Mouse (Mus musculus) intestine, embryonic 16.5 days (tissue): ENCODE results near the gene Sipa1l3. TPM values are rescaled to one million over a fixed set of nuclear protein-coding genes. Genes with fewer than 3 reads are reported as not detected.

Source experiments
- ATAC-seq: fragments of 200-750 bp; cut with Nextera tagmentation; 2 replicates; pipeline ENCODE4 v1.8.0; 2017; ENCODE audit warnings: moderate TSS enrichment, moderate library complexity
- H3K27ac ChIP-seq: fragments of 300-500 bp; sonication (generic); 2 replicates; pipeline ENCODE4 v1.5.1; 2014; ENCODE audit warnings: mild to moderate bottlenecking, low read length
- H3K27me3 ChIP-seq: fragments of 300-500 bp; sonication (generic); replicated peaks from 2 replicates; pipeline ENCODE4 v1.6.1; 2014; ENCODE audit warnings: low read length, control low read depth, mixed read lengths; ENCODE audit not compliant: control insufficient read depth, insufficient read depth
- H3K36me3 ChIP-seq: fragments of 300-500 bp; sonication (generic); 2 replicates; pipeline ENCODE4 v1.6.1; 2014; ENCODE audit warnings: low read length, control low read depth; ENCODE audit not compliant: control insufficient read depth, insufficient read depth
- H3K4me1 ChIP-seq: fragments of 300-500 bp; sonication (generic); 2 replicates; pipeline ENCODE4 v1.6.1; 2014; ENCODE audit warnings: low read length, control low read depth, mixed read lengths; ENCODE audit not compliant: control insufficient read depth, insufficient read depth
- H3K4me2 ChIP-seq: fragments of 300-500 bp; sonication (generic); 2 replicates; pipeline ENCODE4 v1.6.1; 2014; ENCODE audit warnings: low read depth, low read length, control low read depth
- H3K4me3 ChIP-seq: fragments of 300-500 bp; sonication (generic); 2 replicates; pipeline ENCODE4 v1.5.1; 2014; ENCODE audit warnings: mild to moderate bottlenecking, low read length
- H3K9ac ChIP-seq: fragments of 300-500 bp; sonication (generic); 2 replicates; pipeline ENCODE4 v1.6.1; 2014; ENCODE audit warnings: low read depth, low read length
- H3K9me3 ChIP-seq: fragments of 300-500 bp; sonication (generic); 2 replicates; pipeline ENCODE4 v1.6.1; 2016; ENCODE audit warnings: low read length, control low read depth; ENCODE audit not compliant: control insufficient read depth
- WGBS: fragments of 180-500 bp; shearing (Covaris S2); extraction: QIAGEN DNeasy Blood & Tissue Kit; methylation state at CpG from one replicate; pipeline ENCODE4 v1.1.7; 2014; 5-methylcytosine and 5-hydroxymethylcytosine counted together
- polyA plus RNA-seq: library from polyadenylated mRNA; unstranded; fragments of >200 nt; fragmentation: Nextera tagmentation; extraction: Ambion mirVana; gene quantifications from 2 replicates; pipeline ENCODE4 v1.2.1, GENCODE M21; 2015

Sipa1l3 gene
- polyA plus RNA-seq, 1 experiment from 2014 or later = 24.1 TPM

DNA sequence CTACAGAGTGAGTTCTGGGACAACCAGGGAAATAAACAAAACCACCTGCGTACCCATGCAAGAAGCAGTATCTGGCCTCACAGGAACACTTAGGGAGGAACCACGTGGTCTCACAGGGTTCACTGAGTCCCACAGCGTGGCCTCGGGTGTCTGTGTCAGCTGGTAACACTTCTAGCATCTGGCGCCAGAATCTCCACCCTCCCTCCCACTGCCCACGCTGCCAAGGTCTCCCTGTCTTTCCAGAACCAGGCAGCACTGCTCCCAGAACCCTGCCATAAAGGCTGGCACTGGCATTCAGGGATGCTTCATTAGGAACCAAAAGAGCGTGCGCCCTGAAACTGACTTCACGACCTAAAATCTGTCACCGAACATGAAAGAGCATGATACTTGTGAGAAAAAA, 84.7 kb downstream of the Sipa1l3 start:
- 74% methylated on average over 10 of the region's 10 CpGs for WGBS
- Histone ChIP-seq H3K4me2 (no peak overlapping the region), H3K36me3 (peaks cover 5% of the 10 kb centered on the region; the same call in 1 of the 2 replicates), H3K4me3 (no peak overlapping the region), H3K9me3 (no peaks in the 10 kb centered on the region), H3K27me3 (no peaks in the 10 kb centered on the region), H3K27ac (no peak overlapping the region), H3K9ac (no peak overlapping the region), H3K4me1 (peaks cover 25% of the 10 kb centered on the region)
- no peak for ATAC-seq

DNA sequence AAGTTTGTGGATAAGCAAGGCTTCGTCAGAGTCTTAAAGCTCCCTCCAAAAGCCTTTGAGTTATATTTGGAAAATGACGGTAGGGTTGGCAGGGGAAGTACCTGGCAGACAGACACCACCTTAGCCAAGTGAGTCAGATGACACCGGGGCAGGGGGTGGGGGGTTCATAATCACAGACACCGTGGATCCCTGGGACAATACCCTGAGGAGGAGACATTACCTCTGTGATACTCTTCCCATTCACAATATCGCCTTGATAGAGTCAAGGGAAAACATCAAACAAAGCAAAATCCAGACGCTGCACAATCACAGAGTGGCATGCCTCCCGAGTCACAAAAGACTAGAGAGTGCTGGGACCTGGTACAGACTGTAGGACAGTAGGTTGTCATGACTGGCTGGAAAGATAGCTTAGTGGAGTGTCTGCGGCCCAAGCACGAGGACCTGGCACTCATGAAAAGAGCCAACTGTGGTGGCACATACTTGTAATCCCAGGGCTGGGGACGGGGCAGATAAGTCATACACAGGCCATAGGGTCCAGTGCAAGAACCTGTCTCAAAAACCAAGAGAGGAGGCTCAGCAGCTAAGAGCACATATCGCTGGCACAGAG, 85.4 kb downstream of the Sipa1l3 start:
- Histone ChIP-seq H3K9me3 (no peaks in the 10 kb centered on the region), H3K4me1 (peaks cover 20% of the 10 kb centered on the region), H3K4me3 (no peak overlapping the region), H3K4me2 (no peak overlapping the region), H3K36me3 (peaks cover 5% of the 10 kb centered on the region; the same call in 1 of the 2 replicates), H3K27me3 (no peaks in the 10 kb centered on the region), H3K9ac (no peak overlapping the region), H3K27ac (no peak overlapping the region)
- 81% methylated on average over 11 of the region's 11 CpGs for WGBS
- no peak for ATAC-seq

DNA sequence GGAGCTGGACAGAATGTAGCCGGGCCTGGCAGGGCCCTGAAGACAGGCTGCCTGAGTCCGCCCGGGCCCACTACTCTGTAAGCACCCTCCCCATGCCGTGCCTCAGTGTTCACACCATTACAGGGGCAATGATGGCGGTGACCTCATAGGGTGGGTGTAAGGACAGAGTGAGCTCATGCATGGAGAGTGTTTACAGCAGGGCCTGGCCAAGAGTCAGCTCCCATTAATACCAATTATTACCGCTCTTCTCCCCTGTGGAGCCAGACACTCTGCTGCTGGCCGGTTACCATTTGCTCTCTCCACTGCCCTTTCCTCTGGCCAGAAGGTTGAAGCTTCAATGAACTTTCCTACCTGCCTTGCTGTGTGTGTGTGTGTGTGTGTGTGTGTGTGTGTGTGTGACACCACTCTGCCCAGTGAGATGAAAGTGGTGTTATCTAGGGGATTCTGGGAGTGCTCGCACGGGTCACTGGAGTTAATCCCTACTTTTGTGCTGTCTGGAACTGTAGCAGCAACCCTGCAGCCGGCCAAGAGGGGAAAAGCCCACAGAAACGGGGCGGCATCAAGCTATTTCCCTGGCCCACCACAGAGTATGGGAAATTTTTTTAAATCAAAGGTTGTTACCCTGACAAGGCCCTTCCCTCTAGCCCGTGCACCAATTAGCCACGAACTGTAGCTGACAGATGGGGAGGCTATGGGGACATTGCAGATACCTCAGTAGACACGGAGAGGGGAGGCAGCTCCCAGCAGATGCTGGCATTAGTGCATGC, 86.1 kb downstream of the Sipa1l3 start:
- 52% methylated on average over 15 of the region's 15 CpGs for WGBS
- H3K4me3 ChIP-seq = no peak overlapping the region
- H3K27me3 ChIP-seq = no peaks in the 10 kb centered on the region
- peaks cover 5% of the 10 kb centered on the region; the same call in 1 of the 2 replicates for H3K36me3 ChIP-seq
- no peak overlapping the region; the same call in 1 of the 2 replicates for H3K9ac ChIP-seq
- ATAC-seq = 0 out of 2 replicates have a peak, but pooled peaks have one; percentile 33
- no peaks in the 10 kb centered on the region for H3K9me3 ChIP-seq
- no peak overlapping the region for H3K27ac ChIP-seq
- peaks cover 20% of the 10 kb centered on the region for H3K4me1 ChIP-seq
- H3K4me2 ChIP-seq = no peak overlapping the region

DNA sequence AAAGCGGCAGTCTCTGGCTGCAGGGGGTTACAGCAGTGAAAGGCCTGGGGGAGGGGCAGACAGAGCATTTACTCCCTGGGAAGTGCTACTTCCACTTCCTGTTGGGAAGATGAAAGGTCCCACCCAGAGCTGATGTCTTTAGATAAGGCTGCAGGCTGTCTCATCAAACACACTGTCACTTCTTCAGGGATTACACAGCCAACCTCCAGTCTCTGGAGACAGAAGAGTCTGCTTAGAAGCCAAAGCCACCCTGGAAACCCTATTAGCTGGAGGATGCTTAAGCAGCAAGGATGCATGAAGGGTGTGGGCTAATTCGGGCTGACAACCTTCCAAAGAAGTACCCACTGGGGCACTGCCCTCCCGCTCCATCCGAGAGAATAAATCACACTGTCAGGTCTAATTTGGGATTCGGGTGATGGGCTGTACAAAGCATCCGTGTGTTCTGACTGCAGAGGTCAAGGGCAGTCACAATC, 87.7 kb downstream of the Sipa1l3 start:
- H3K27ac ChIP-seq = no peak overlapping the region
- WGBS = 43% methylated on average over 6 of the region's 6 CpGs
- ATAC-seq = no peak
- no peaks in the 10 kb centered on the region for H3K9me3 ChIP-seq
- no peak overlapping the region for H3K4me2 ChIP-seq
- no peak overlapping the region for H3K9ac ChIP-seq
- peaks cover 13% of the 10 kb centered on the region for H3K4me1 ChIP-seq
- no peaks in the 10 kb centered on the region for H3K27me3 ChIP-seq
- H3K36me3 ChIP-seq = peaks cover 5% of the 10 kb centered on the region; the same call in 1 of the 2 replicates
- no peak overlapping the region for H3K4me3 ChIP-seq

DNA sequence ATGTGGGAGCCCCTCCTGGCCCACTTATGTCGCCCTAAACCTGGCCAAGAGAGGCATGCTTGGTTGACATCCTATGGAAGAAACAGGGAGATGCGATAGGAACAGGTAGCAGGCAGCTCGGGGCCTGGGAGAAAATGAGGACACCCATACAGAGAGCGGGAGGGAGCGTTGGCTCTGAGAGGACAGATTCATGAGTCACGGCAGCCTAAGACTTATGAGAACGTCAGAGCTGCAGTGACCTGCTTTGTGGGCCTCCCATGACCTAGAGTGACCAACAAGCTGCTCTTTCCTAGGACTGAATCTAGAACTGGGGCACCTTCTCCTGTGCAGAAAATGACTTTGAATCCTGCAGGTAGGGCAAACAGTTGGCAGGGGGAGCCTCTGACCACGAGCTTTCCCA, 92.4 kb downstream of the Sipa1l3 start:
- H3K4me1 ChIP-seq = peaks cover 27% of the 10 kb centered on the region
- peak overlapping the region; percentile 62; the same call in 1 of the 2 replicates for H3K27ac ChIP-seq
- peaks cover 5% of the 10 kb centered on the region; the same call in 1 of the 2 replicates for H3K36me3 ChIP-seq
- 0 out of 2 replicates have a peak overlapping the region, but pooled peaks have one; percentile 16 for H3K9ac ChIP-seq
- H3K4me3 ChIP-seq = no peak overlapping the region
- no peaks in the 10 kb centered on the region for H3K9me3 ChIP-seq
- H3K4me2 ChIP-seq = no peak overlapping the region
- no peaks in the 10 kb centered on the region for H3K27me3 ChIP-seq
- WGBS = 83% methylated on average over 8 of the region's 8 CpGs
- ATAC-seq = no peak

DNA sequence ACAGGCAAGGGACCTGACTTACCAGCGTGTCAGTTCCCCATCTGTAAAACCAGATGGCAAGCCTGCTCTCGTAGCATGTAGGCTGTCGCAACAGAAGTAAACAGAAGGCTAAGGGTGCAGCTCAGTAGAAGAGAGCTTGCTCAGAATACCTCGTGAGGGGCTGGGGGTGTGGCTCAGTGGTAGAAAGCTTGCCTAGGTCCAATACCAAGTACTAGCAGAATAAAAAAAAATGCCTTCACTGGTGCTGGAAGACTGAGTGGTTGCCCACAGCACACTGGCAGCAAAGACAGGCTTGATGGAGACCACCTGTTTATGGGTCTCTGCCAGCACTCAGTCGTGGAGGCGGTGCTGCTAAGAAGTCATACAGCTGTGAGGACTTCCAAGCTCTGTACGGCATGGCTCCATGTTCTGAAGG, 93.0 kb downstream of the Sipa1l3 start:
- Histone ChIP-seq H3K27ac (peak overlapping the region; percentile 62; the same call in 1 of the 2 replicates), H3K9ac (0 out of 2 replicates have a peak overlapping the region, but pooled peaks have one; percentile 16), H3K4me3 (no peak overlapping the region), H3K4me2 (no peak overlapping the region), H3K27me3 (no peaks in the 10 kb centered on the region), H3K4me1 (peaks cover 27% of the 10 kb centered on the region), H3K9me3 (no peaks in the 10 kb centered on the region), H3K36me3 (peaks cover 5% of the 10 kb centered on the region; the same call in 1 of the 2 replicates)
- peak; percentile 61 for ATAC-seq
- WGBS = 33% methylated on average over 7 of the region's 7 CpGs

DNA sequence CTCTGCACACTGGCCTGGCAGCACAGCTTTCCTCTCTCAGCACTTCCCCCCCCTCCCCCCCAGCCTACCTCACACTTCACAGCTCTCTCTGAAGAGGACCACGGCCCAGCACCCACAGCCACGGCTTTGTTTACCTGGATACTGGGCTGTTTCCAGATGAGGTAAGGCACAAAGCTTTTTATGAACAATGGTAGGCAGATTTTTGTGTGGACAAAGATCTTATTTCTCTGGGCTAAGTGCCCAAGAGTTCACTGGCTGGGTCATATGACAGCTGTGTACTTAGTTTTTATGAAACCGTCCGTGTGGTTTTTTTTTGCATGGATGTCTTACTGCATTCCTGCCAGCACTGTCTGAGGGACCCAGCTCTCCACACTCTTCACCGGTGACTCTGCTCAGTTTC, 93.8 kb downstream of the Sipa1l3 start:
- peak; percentile 29; the same call in 1 of the 2 replicates for ATAC-seq
- H3K36me3 ChIP-seq = peaks cover 5% of the 10 kb centered on the region; the same call in 1 of the 2 replicates
- H3K9me3 ChIP-seq = no peaks in the 10 kb centered on the region
- peak overlapping the region; percentile 62 for H3K27ac ChIP-seq
- no peak overlapping the region for H3K9ac ChIP-seq
- no peak overlapping the region for H3K4me3 ChIP-seq
- 22% methylated on average over 5 of the region's 5 CpGs for WGBS
- no peaks in the 10 kb centered on the region for H3K27me3 ChIP-seq
- peaks cover 27% of the 10 kb centered on the region for H3K4me1 ChIP-seq
- no peak overlapping the region for H3K4me2 ChIP-seq

DNA sequence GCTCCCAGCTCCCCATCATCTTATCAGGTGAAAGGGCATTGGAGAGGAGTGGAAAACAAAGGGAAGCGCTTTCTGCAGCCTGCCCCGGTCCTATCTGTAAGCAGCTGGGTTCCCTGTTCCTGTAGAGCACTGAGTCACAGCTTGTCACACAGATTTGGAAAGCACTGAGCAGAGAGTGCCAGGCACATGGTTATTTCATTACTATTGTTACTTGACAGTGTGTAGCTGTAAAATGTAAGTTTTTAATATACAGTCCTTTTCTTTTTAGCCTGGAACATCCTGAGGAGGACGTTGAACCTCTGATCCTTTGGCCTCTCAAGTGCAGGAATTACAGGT, 96.6 kb downstream of the Sipa1l3 start:
- Histone ChIP-seq H3K4me2 (no peak overlapping the region), H3K36me3 (no peaks in the 10 kb centered on the region), H3K27ac (peak overlapping the region; percentile 36; the same call in 1 of the 2 replicates), H3K9ac (no peak overlapping the region), H3K4me1 (peaks cover 45% of the 10 kb centered on the region), H3K27me3 (no peaks in the 10 kb centered on the region), H3K9me3 (no peaks in the 10 kb centered on the region), H3K4me3 (no peak overlapping the region)
- ATAC-seq = no peak
- WGBS = 54% methylated on average over 3 of the region's 3 CpGs

DNA sequence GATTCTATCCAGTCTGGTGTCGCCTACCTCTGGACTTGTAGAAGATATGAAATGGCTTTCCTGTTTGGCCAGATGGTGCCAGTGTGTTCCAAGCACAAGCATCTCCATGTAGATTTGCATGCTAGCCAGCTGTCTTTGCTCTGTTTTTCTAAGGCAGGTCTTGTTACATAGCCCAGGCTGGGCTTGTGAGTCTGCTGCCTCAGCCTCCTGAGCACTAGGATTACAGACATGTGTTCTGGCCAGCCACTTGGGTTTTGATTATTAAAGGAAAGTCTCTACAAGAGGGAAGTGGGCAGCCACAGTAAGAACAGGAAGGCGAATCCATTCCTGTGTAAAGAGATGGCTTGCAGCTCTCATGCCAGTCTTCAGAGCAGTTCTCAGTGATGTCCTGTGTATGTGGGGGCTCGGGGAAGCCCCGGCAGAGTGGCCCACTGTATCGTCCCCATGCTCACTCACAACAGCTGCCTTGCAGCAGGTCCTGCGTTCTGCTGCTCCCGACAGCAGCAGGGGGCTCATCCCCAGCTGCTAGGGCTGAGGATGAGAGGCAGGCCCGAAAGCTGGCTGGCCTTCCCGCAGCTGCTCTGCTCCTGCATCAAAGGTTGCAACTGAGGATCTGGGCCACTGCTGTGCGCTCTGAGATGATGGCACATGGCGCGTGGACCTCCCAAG, 97.1 kb downstream of the Sipa1l3 start:
- H3K4me3 ChIP-seq = no peak overlapping the region
- H3K36me3 ChIP-seq = no peaks in the 10 kb centered on the region
- H3K9me3 ChIP-seq = no peaks in the 10 kb centered on the region
- no peak for ATAC-seq
- H3K27me3 ChIP-seq = no peaks in the 10 kb centered on the region
- peaks cover 45% of the 10 kb centered on the region for H3K4me1 ChIP-seq
- WGBS = 54% methylated on average over 12 of the region's 12 CpGs
- peak overlapping the region; percentile 36; the same call in 1 of the 2 replicates for H3K27ac ChIP-seq
- H3K4me2 ChIP-seq = no peak overlapping the region
- no peak overlapping the region for H3K9ac ChIP-seq
